Mouse (Mus musculus): Measurements from ENCODE around the gene Dppa5a. TPM values are rescaled to one million over a fixed set of nuclear protein-coding genes. Genes with fewer than 3 reads are reported as not detected.
A peak's percentile ranks its signal among the peaks of the same experiment; 100 is the strongest.

Dppa5a gene
- total RNA-seq, 2 experiments from 2014 or later = not detected

GRCm38 (mm10) chr9:78319499-78319898 lies 48.5 kb downstream of the Dppa5a start:
- intact Hi-C loops (cut with DNase I) = no loop called here
- peak in 1 of 2 experiments; percentile 10 for DNase-seq

Other genes with a start within 250 kb of the Dppa5a start
- 10 to 100 TPM; 57.3 to 60.8 TPM for gene Gsta4, start 185.4 kb downstream of the Dppa5a start, total RNA-seq (2021)
- under 1 TPM in 1 of 2 experiments, not detected in 1; 0.55 TPM for gene Gsta1, start 137.5 kb downstream of the Dppa5a start, total RNA-seq (2021)
- gene Gm3776, start 111.0 kb downstream of the Dppa5a start, total RNA-seq (2021) = not detected
- not detected for gene Gm10639, start 78.3 kb downstream of the Dppa5a start, total RNA-seq (2021)
- gene Omt2a, start 53.4 kb downstream of the Dppa5a start, total RNA-seq (2021) = not detected
- gene Omt2b, start 40.6 kb downstream of the Dppa5a start, total RNA-seq (2021) = not detected
- gene Gsta2, start 12.4 kb downstream of the Dppa5a start, total RNA-seq (2021) = not detected
- gene Ooep, start 10.5 kb upstream of the Dppa5a start, total RNA-seq (2021) = not detected
- gene Ddx43, start 27.6 kb upstream of the Dppa5a start, total RNA-seq (2021) = not detected
- gene Cgas, start 75.1 kb upstream of the Dppa5a start, total RNA-seq (2021) = 1 to 10 TPM in 1 of 2 experiments, under 1 TPM in 1; 0.96 to 1.1 TPM
- gene Mto1, start 80.0 kb upstream of the Dppa5a start, total RNA-seq (2021) = 10 to 100 TPM; 18.9 to 21.8 TPM
- gene Gm17324, start 80.6 kb upstream of the Dppa5a start, total RNA-seq (2021) = not detected
- 1,000 to 10,000 TPM; 3,592 to 3,750 TPM for gene Eef1a1, start 121.0 kb upstream of the Dppa5a start, total RNA-seq (2021)
- 1 to 10 TPM; 7.6 to 7.7 TPM for gene Slc17a5, start 219.9 kb upstream of the Dppa5a start, total RNA-seq (2021)
- 10 to 100 TPM; 13.0 to 13.5 TPM for gene Cd109, start 247.4 kb upstream of the Dppa5a start, total RNA-seq (2021)